Mouse (Mus musculus) small intestine, adult 2 months (tissue): ENCODE results near the gene Gm10226. TPM values are rescaled to one million over a fixed set of nuclear protein-coding genes. Genes with fewer than 3 reads are reported as not detected.

Source experiments
- H3K27ac ChIP-seq: fragments of 200-500 bp; 2 replicates; pipeline ENCODE4 v1.5.1; 2012; ENCODE audit warnings: low read depth, low read length, control low read depth, inconsistent platforms; ENCODE audit not compliant: insufficient read depth
- H3K27me3 ChIP-seq: fragments of 200-500 bp; 2 replicates; pipeline ENCODE4 v1.6.1; 2012; ENCODE audit warnings: mild to moderate bottlenecking, moderate library complexity, low read length, inconsistent platforms; ENCODE audit not compliant: control insufficient read depth, insufficient read depth
- H3K36me3 ChIP-seq: fragments of 200-500 bp; 2 replicates; pipeline ENCODE4 v1.6.1; 2012; ENCODE audit warnings: mild to moderate bottlenecking, low read length, control low read depth, inconsistent platforms; ENCODE audit not compliant: control insufficient read depth, insufficient read depth
- H3K4me1 ChIP-seq: fragments of 200-500 bp; 2 replicates; pipeline ENCODE4 v1.6.1; 2012; ENCODE audit warnings: low read length, inconsistent platforms, mixed read lengths; ENCODE audit not compliant: control insufficient read depth, insufficient read depth, insufficient read length
- H3K4me3 ChIP-seq: fragments of 200-500 bp; 2 replicates; pipeline ENCODE4 v1.5.1; 2012; ENCODE audit warnings: low read depth, mild to moderate bottlenecking, control low read depth, inconsistent platforms, low read length, moderate library complexity
- CTCF ChIP-seq: fragments of 200-500 bp; IDR thresholded peaks from 2 replicates; pipeline ENCODE4 v1.5.1; 2012; ENCODE audit warnings: low read depth, mild to moderate bottlenecking, control low read depth, inconsistent platforms, low read length, moderate library complexity, mixed read lengths; ENCODE audit not compliant: insufficient replicate concordance, insufficient read length; ENCODE audit errors: extremely low read depth
- POLR2A ChIP-seq: fragments of 200-500 bp; IDR thresholded peaks from 2 replicates; pipeline ENCODE4 v1.6.1; 2012; ENCODE audit warnings: low read depth, mild to moderate bottlenecking, control low read depth, inconsistent platforms, low read length, moderate library complexity
- WGBS: fragments of 180-500 bp; shearing (Covaris S2); methylation state at CpG from one replicate; pipeline ENCODE4 v1.1.7; 2018; 5-methylcytosine and 5-hydroxymethylcytosine counted together
- polyA plus RNA-seq: library from polyadenylated mRNA; depleted of rRNA; stranded (reverse); fragments of >200 nt; gene quantifications from 2 replicates; pipeline ENCODE4 v1.2.3, GENCODE M21; 2012; rRNA removed

Gm10226 gene
- polyA plus RNA-seq, 1 experiment: not detected

- WGBS: 72% methylated on average over 4 of the region's 4 CpGs
- Histone ChIP-seq H3K36me3 (no peaks in the 10 kb centered on the region), H3K27me3 (no peaks in the 10 kb centered on the region), H3K27ac (0 out of 2 replicates have a peak overlapping the region, but pooled peaks have one; percentile 14), H3K4me3 (no peak overlapping the region), H3K4me1 (no peaks in the 10 kb centered on the region)
- TF ChIP-seq POLR2A: no peak
- no peak for TF ChIP-seq CTCF
Observed at GRCm38 (mm10) chr17:21733049-21733448, 41.4 kb downstream of the Gm10226 start.

GRCm38 (mm10) chr17:21733529-21734031 lies 41.9 kb downstream of the Gm10226 start:
- WGBS: under 1% methylated on average over 27 of the region's 27 CpGs
- Histone ChIP-seq H3K4me3 (peak overlapping the region; percentile 84), H3K27me3 (no peaks in the 10 kb centered on the region), H3K4me1 (no peaks in the 10 kb centered on the region), H3K27ac (peak overlapping the region; percentile 30; the same call in 1 of the 2 replicates), H3K36me3 (no peaks in the 10 kb centered on the region)
- TF ChIP-seq CTCF: no peak
- TF ChIP-seq POLR2A: 0 out of 2 replicates have a peak, but pooled peaks have one; percentile 21

Other genes with a start within 250 kb of the Gm10226 start
- gene Zfp51, start 241.5 kb upstream of the Gm10226 start, polyA plus RNA-seq: 0.08 and 0.15 TPM in 2 replicates
- 2.5 and 2.6 TPM in 2 replicates for gene Zfp53, start 202.9 kb upstream of the Gm10226 start, polyA plus RNA-seq
- 0.05 TPM in 1 of 2 replicates, not detected in the other for gene Zfp52, start 156.3 kb upstream of the Gm10226 start, polyA plus RNA-seq
- gene Zfp948, start 124.9 kb upstream of the Gm10226 start, polyA plus RNA-seq: 0.20 and 0.60 TPM in 2 replicates
- 0.11 and 0.28 TPM in 2 replicates for gene Zfp983, start 41.2 kb upstream of the Gm10226 start, polyA plus RNA-seq
- 0.08 and 0.20 TPM in 2 replicates for gene Zfp760, start 15.9 kb downstream of the Gm10226 start, polyA plus RNA-seq
- 0.30 and 0.37 TPM in 2 replicates for gene Zfp229, start 38.9 kb downstream of the Gm10226 start, polyA plus RNA-seq
- 0.03 TPM in 1 of 2 replicates, not detected in the other for gene Zfp820, start 153.9 kb downstream of the Gm10226 start, polyA plus RNA-seq
- 0.14 and 0.74 TPM in 2 replicates for gene Zfp995, start 218.1 kb downstream of the Gm10226 start, polyA plus RNA-seq